Mouse (Mus musculus) ovary, adult 2 months (tissue): ENCODE results near the gene Cd209a. TPM values are rescaled to one million over a fixed set of nuclear protein-coding genes. Genes with fewer than 3 reads are reported as not detected.

ENCODE experiments used
- polyA plus RNA-seq: library from polyadenylated mRNA; depleted of rRNA; stranded (reverse); fragments of >200 nt; gene quantifications from 2 replicates; pipeline ENCODE4 v1.2.3, GENCODE M21; 2012; rRNA removed

Cd209a gene
- polyA plus RNA-seq, result 1.3 and 1.4 TPM in 2 replicates

DNA sequence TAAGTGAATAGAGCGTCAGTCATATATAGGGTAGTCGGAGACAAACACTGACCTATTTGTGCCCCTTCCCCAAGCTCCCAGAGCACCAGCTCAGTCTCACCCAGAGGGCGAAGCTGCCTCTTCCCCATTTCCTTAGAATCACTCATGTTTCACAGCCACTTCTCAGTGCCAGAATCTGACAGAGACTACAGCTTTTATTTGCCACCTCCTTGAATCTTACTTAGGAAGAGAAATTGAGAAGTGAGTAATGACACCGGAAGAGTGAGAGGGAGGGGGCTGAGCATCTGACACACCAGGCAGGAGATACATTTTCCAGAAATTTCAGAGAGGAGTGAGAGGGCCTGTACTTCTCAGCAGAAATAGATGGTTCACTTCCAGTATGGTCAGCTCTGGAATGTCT, at the start of gene Cd209a:
Cd209a (minus strand) TSS at position 224 of the 400 bp plus-strand sequence.

GRCm38 (mm10) chr8:3720551-3720950, 28.2 kb downstream of the Cd209a start, which contains the start of gene Clec4g:
Clec4g (minus strand) TSS chr8:3720651.

DNA sequence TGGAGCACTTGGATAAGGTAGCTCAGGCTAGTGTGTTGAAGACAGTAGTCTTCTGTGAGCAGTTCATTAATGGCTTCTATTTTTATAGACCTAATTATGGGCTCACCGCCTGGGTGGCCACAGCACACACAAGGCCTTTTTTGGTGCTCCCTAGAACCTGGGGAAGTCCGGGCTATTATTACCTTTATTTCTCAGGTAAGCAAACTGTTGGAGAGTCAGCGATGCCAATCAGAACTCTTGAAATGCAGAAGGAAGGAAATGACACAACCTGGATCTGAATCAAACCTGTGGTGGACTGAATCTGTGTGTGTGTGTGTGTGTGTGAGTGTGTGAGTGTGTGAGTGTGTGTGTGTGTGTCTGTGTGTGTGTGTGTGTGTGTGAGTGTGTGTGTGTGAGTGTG, 54.7 kb downstream of the Cd209a start, which contains the start of gene Fcer2a:
Fcer2a (minus strand) TSS at position 55 of the 400 bp plus-strand sequence.

Other genes starting within 250 kb of the Cd209a start
- gene Mcoln1, start 248.5 kb downstream of the Cd209a start, polyA plus RNA-seq, result 399 and 751 TPM in 2 replicates
- gene Pnpla6, start 233.6 kb downstream of the Cd209a start, polyA plus RNA-seq, result 89.5 and 91.8 TPM in 2 replicates
- 0.18 and 1.8 TPM in 2 replicates for gene C330021F23Rik, start 181.0 kb downstream of the Cd209a start, polyA plus RNA-seq
- gene Camsap3, start 161.7 kb downstream of the Cd209a start, polyA plus RNA-seq, result 20.9 and 23.5 TPM in 2 replicates
- 93.2 and 110 TPM in 2 replicates for gene Xab2, start 127.7 kb downstream of the Cd209a start, polyA plus RNA-seq
- gene Pet100, start 127.4 kb downstream of the Cd209a start, polyA plus RNA-seq, result 1.6 and 2.2 TPM in 2 replicates
- not detected in 2 replicates for gene Pcp2, start 123.4 kb downstream of the Cd209a start, polyA plus RNA-seq
- 171 and 235 TPM in 2 replicates for gene Stxbp2, start 118.0 kb downstream of the Cd209a start, polyA plus RNA-seq
- 49.5 and 60.2 TPM in 2 replicates for gene Retn, start 93.2 kb downstream of the Cd209a start, polyA plus RNA-seq
- gene Mcemp1, start 83.2 kb downstream of the Cd209a start, polyA plus RNA-seq, result 0.36 and 0.55 TPM in 2 replicates
- gene Fcor, start 76.6 kb downstream of the Cd209a start, polyA plus RNA-seq, result 11.6 and 13.8 TPM in 2 replicates
- gene Trappc5, start 72.7 kb downstream of the Cd209a start, polyA plus RNA-seq, result 40.3 and 41.1 TPM in 2 replicates
- 0.11 and 0.20 TPM in 2 replicates for gene Fcer2a, start 54.8 kb downstream of the Cd209a start, polyA plus RNA-seq
- gene Clec4g, start 28.3 kb downstream of the Cd209a start, polyA plus RNA-seq, result 0.22 TPM in 1 of 2 replicates, not detected in the other
- not detected in 2 replicates for gene Cd209e, start 105.3 kb upstream of the Cd209a start, polyA plus RNA-seq
- 0.24 and 0.63 TPM in 2 replicates for gene Cd209d, start 129.6 kb upstream of the Cd209a start, polyA plus RNA-seq
- 0.33 and 0.49 TPM in 2 replicates for gene Cd209b, start 177.9 kb upstream of the Cd209a start, polyA plus RNA-seq
- 0.54 and 0.64 TPM in 2 replicates for gene Cd209c, start 205.8 kb upstream of the Cd209a start, polyA plus RNA-seq